Mouse (Mus musculus) myocyte (in vitro differentiated cells): ENCODE measurements at regions not wholly inside any gene's neighbourhood (a gene's known extent, or its start where the extent isn't known, plus 50 kb on each side); places are given as distances from the start of the nearest gene placed in this dataset.
A peak's percentile ranks its signal among the peaks of the same experiment; 100 is the strongest.

Experiments used
- H3K27me3 ChIP-seq: one replicate; pipeline ENCODE4 v1.6.1; 2011; ENCODE audit not compliant: control insufficient read depth, insufficient read depth, insufficient read length
- H3K36me3 ChIP-seq: one replicate; pipeline ENCODE4 v1.6.1; 2011; ENCODE audit not compliant: control insufficient read depth, insufficient read depth
- H3K4me2 ChIP-seq: one replicate; pipeline ENCODE4 v1.6.1; 2011; ENCODE audit warnings: low read depth, control low read depth
- H3K4me3 ChIP-seq: one replicate; pipeline ENCODE4 v1.5.1; 2011; ENCODE audit warnings: mild to moderate bottlenecking, control low read depth, moderate library complexity
- H3K79me2 ChIP-seq: one replicate; pipeline ENCODE4 v1.6.1; 2011; ENCODE audit not compliant: control insufficient read depth, insufficient read depth
- H3ac ChIP-seq: one replicate; pipeline ENCODE4 v1.6.1; 2011; ENCODE audit not compliant: control insufficient read depth, insufficient read length
- CEBPB ChIP-seq: IDR thresholded peaks from 2 replicates; pipeline ENCODE4 v1.6.1; 2011; ENCODE audit warnings: mild to moderate bottlenecking, moderate library complexity; ENCODE audit not compliant: poor library complexity, insufficient read depth, severe bottlenecking
- E2F4 ChIP-seq: IDR thresholded peaks from one replicate; pipeline ENCODE4 v1.6.1; 2011; ENCODE audit warnings: mild to moderate bottlenecking, control low read depth, moderate library complexity; ENCODE audit not compliant: insufficient read depth
- MAX ChIP-seq: IDR thresholded peaks from one replicate; pipeline ENCODE4 v1.6.1; 2011; ENCODE audit warnings: low read depth, mild to moderate bottlenecking, control low read depth
- MYOD1 ChIP-seq, 3 experiments: IDR thresholded peaks; one replicate each; pipeline ENCODE4 v1.6.1; 2011; ENCODE audit warnings: control low read depth in 2 of 3, low read depth in 2 of 3, mild to moderate bottlenecking in 2 of 3, moderate library complexity in 1 of 3; ENCODE audit not compliant: insufficient read length in 2 of 3, control insufficient read depth in 1 of 3
- MYOG ChIP-seq, 3 experiments: IDR thresholded peaks; one replicate each; pipeline ENCODE4 v1.6.1; 2011; ENCODE audit warnings: control low read depth in 2 of 3, low read depth in 2 of 3, mild to moderate bottlenecking in 2 of 3; ENCODE audit not compliant: insufficient read length in 2 of 3, control insufficient read depth in 1 of 3, insufficient read depth in 1 of 3
- POLR2A ChIP-seq: IDR thresholded peaks from one replicate; pipeline ENCODE4 v1.6.1; 2011; ENCODE audit warnings: low read depth, mild to moderate bottlenecking, control low read depth, moderate library complexity; ENCODE audit not compliant: insufficient read length
- POLR2AphosphoS2 ChIP-seq: IDR thresholded peaks from one replicate; pipeline ENCODE4 v1.6.1; 2011; ENCODE audit warnings: low read depth, control low read depth; ENCODE audit not compliant: insufficient read length
- REST ChIP-seq: IDR thresholded peaks from one replicate; pipeline ENCODE4 v1.6.1; 2011; ENCODE audit warnings: mild to moderate bottlenecking, control low read depth, moderate library complexity; ENCODE audit not compliant: insufficient read depth, insufficient read length
- SRF ChIP-seq: IDR thresholded peaks from one replicate; pipeline ENCODE4 v1.6.1; 2011; ENCODE audit warnings: low read depth; ENCODE audit not compliant: control insufficient read depth, insufficient read length
- TCF12 ChIP-seq: IDR thresholded peaks from one replicate; pipeline ENCODE4 v1.6.1; 2011; ENCODE audit warnings: mild to moderate bottlenecking, control low read depth; ENCODE audit not compliant: poor library complexity, insufficient read depth, severe bottlenecking
- TCF3 ChIP-seq: IDR thresholded peaks from one replicate; pipeline ENCODE4 v1.6.1; 2011; ENCODE audit warnings: low read depth, control low read depth; ENCODE audit not compliant: insufficient read length
- USF1 ChIP-seq: IDR thresholded peaks from one replicate; pipeline ENCODE4 v1.6.1; 2011; ENCODE audit warnings: low read depth, mild to moderate bottlenecking, control low read depth, moderate library complexity

DNA sequence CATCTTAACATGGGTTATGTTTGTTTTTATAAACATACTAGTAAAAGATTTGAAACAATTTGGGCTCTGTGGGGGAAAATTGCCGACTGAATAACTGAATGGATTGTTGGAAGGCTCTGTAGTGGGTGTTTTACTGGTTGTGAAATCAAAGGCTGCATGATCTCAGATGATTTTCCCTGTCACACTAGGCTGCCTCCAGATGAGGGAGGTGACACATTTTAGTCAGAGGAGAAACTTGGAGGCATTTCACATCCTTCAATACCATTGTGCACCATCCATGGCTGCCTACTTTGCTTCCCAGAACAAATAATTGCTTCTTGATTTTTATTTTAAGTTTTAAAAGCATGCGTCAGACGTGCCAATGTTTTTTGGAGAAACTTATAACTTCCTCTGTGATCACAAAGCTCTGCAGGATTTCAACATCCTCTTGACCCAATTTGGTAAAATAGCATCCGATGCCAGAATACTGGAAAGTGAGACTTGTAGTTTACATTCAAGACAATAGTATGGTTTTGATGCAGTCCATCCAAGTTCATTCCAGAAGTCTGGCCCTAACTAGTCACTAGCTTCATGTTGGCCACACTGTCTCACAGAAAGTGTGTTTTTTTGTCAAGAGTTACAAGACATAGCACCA, 163.0 kb upstream of the Mocs2 start:
- Histone ChIP-seq H3K4me2 (peak overlapping the region; percentile 49), H3ac (no peak overlapping the region), H3K4me3 (no peak overlapping the region), H3K27me3 (no peaks in the 10 kb centered on the region), H3K36me3 (no peaks in the 10 kb centered on the region), H3K79me2 (no peaks in the 10 kb centered on the region)
- TF ChIP-seq REST (no peak), TCF3 (no peak), SRF (no peak), CEBPB (no peak), USF1 (no peak), MYOG (IDR thresholded peaks at IDR 0.05; ENCODE audit: control insufficient read depth in 1 of 3, insufficient read depth in 1 of 3, insufficient read length in 2 of 3, low read depth in 2 of 3) (no peak), POLR2AphosphoS2 (no peak), E2F4 (no peak), POLR2A (no peak), MAX (no peak), TCF12 (no peak)

DNA sequence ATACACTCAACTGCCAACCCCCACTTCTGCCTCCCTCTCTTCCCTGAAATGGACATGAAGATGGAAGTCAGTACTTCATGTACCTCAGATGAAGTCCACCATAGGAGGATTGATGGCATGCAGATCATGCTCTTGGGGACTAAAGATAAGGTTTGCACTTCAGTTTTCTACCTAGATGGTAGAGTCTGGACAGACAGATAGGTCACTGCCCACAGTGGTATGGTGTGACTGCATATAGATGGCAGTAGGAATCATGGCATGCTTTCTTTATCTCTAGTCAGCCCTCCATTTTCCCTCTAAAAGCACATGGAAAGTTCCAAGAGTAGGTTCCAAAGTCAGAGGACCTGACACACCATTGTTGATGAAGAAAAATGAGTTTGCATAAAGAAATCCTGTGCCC, 145.6 kb upstream of the Mocs2 start:
- no peaks in the 10 kb centered on the region for H3K27me3 ChIP-seq
- H3ac ChIP-seq = no peak overlapping the region
- H3K79me2 ChIP-seq = no peaks in the 10 kb centered on the region
- H3K36me3 ChIP-seq = no peaks in the 10 kb centered on the region
- TF ChIP-seq POLR2AphosphoS2 = no peak
- no peak for TF ChIP-seq SRF
- no peak for TF ChIP-seq MYOG (IDR thresholded peaks at IDR 0.05; ENCODE audit: control insufficient read depth in 1 of 3, insufficient read depth in 1 of 3, insufficient read length in 2 of 3, low read depth in 2 of 3)
- no peak for TF ChIP-seq POLR2A
- TF ChIP-seq E2F4 = no peak
- no peak for TF ChIP-seq TCF12
- TF ChIP-seq MAX = no peak
- no peak for TF ChIP-seq REST
- no peak for TF ChIP-seq CEBPB
- no peak for TF ChIP-seq MYOD1 (IDR thresholded peaks at IDR 0.05; ENCODE audit: control insufficient read depth in 1 of 3, insufficient read length in 2 of 3, low read depth in 2 of 3)
- TF ChIP-seq TCF3 = no peak
- no peak for TF ChIP-seq USF1
- H3K4me2 ChIP-seq = no peak overlapping the region
- no peak overlapping the region for H3K4me3 ChIP-seq

- Histone ChIP-seq H3K4me3 (no peak overlapping the region), H3K4me2 (no peak overlapping the region), H3K79me2 (no peaks in the 10 kb centered on the region), H3K27me3 (no peaks in the 10 kb centered on the region), H3K36me3 (no peaks in the 10 kb centered on the region), H3ac (no peak overlapping the region)
- TF ChIP-seq POLR2A = no peak
- TF ChIP-seq SRF = no peak
- no peak for TF ChIP-seq TCF12
These were observed 138.2 kb upstream of the Mocs2 start for GRCm38 (mm10) chr13:114679703-114680378.

GRCm38 (mm10) chr13:114680379-114680733, 137.7 kb upstream of the Mocs2 start:
- Histone ChIP-seq H3K36me3 (no peaks in the 10 kb centered on the region), H3K4me2 (no peak overlapping the region), H3ac (no peak overlapping the region), H3K4me3 (no peak overlapping the region), H3K27me3 (no peaks in the 10 kb centered on the region), H3K79me2 (no peaks in the 10 kb centered on the region)
- TF ChIP-seq MYOG (IDR thresholded peaks at IDR 0.05; ENCODE audit: control insufficient read depth in 1 of 3, insufficient read depth in 1 of 3, insufficient read length in 2 of 3, low read depth in 2 of 3) (no peak), POLR2A (no peak)

- Histone ChIP-seq H3K79me2 (no peaks in the 10 kb centered on the region), H3K27me3 (no peaks in the 10 kb centered on the region), H3K4me2 (no peak overlapping the region), H3K4me3 (no peak overlapping the region), H3ac (no peak overlapping the region), H3K36me3 (no peaks in the 10 kb centered on the region)
- no peak for TF ChIP-seq REST
- no peak for TF ChIP-seq CEBPB
- no peak for TF ChIP-seq MYOG (IDR thresholded peaks at IDR 0.05; ENCODE audit: control insufficient read depth in 1 of 3, insufficient read depth in 1 of 3, insufficient read length in 2 of 3, low read depth in 2 of 3)
- TF ChIP-seq MYOD1 (IDR thresholded peaks at IDR 0.05; ENCODE audit: control insufficient read depth in 1 of 3, insufficient read length in 2 of 3, low read depth in 2 of 3) = no peak
- TF ChIP-seq E2F4 = no peak
- no peak for TF ChIP-seq POLR2A
- no peak for TF ChIP-seq USF1
- TF ChIP-seq MAX = no peak
- no peak for TF ChIP-seq POLR2AphosphoS2
- TF ChIP-seq TCF3 = no peak
- no peak for TF ChIP-seq TCF12
- TF ChIP-seq SRF = no peak
These were observed 136.8 kb upstream of the Mocs2 start for GRCm38 (mm10) chr13:114681196-114681595.
